Mouse (Mus musculus): Measurements from ENCODE around the gene Npas3. TPM values are rescaled to one million over a fixed set of nuclear protein-coding genes. Genes with fewer than 3 reads are reported as not detected.

Npas3 gene
- polyA plus RNA-seq, 1 experiment from 2014 or later = 4.1 TPM

DNA sequence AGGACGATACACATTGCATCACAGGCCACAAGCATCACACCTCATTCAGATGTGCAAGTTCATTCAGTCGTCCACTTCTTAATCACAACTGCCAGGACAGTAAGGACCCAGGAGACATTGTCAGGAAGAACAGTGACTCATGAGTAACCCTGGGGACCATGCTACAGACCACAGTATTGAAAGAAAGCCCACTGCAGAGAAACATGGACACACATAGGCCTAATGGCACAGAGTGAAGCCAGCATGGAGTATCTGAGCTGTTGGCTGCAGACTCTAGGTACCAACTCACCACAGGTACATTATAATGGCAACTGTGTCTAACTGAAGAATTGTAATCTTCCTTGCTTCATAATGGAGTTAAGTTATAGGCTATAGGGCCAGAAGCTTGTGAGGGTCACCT lies 561.6 kb downstream of the Npas3 start:
- no peaks in the 10 kb centered on the region for H3K9me3 ChIP-seq (replicated peaks)
- H3K27me3 ChIP-seq = no peaks in the 10 kb centered on the region
- H3K4me1 ChIP-seq = no peaks in the 10 kb centered on the region
- H3K9ac ChIP-seq = no peak overlapping the region
- no peak overlapping the region for H3K4me3 ChIP-seq (replicated peaks)
- no peak overlapping the region for H3K27ac ChIP-seq (replicated peaks)
- H3K4me2 ChIP-seq (replicated peaks) = no peak overlapping the region
- no peak for ATAC-seq (ENCODE audit: insufficient number of reproducible peaks, low FRiP score, low TSS enrichment, low read depth)
- 94% methylated on average over 2 of the region's 2 CpGs for WGBS
- H3K36me3 ChIP-seq = no peaks in the 10 kb centered on the region

DNA sequence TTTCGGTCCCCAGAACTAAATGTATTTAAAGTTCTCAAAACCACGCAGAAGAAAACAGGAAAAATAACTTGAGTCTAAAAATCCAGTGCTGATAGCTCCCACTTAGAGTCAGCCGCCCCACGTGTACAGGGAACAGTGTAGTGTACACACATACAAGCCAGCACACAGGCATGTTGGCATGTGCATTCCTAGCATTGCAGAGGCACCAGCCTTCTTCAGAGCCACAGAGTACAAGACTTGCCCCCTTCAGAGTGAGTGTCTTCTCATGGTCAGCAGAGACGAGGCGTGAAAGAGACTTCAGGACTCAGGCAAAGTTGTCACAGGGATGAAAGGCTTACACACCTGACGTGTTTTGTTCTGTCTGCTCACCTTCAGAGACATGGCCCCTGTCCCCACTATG lies 565.8 kb downstream of the Npas3 start:
- Histone ChIP-seq H3K4me2 (replicated peaks) (no peak overlapping the region), H3K9ac (no peak overlapping the region), H3K36me3 (no peaks in the 10 kb centered on the region), H3K4me1 (no peaks in the 10 kb centered on the region), H3K27me3 (no peaks in the 10 kb centered on the region), H3K4me3 (replicated peaks) (no peak overlapping the region), H3K9me3 (replicated peaks) (no peaks in the 10 kb centered on the region), H3K27ac (replicated peaks) (no peak overlapping the region)
- 77% methylated on average over 7 of the region's 7 CpGs for WGBS
- no peak for ATAC-seq (ENCODE audit: insufficient number of reproducible peaks, low FRiP score, low TSS enrichment, low read depth)

DNA sequence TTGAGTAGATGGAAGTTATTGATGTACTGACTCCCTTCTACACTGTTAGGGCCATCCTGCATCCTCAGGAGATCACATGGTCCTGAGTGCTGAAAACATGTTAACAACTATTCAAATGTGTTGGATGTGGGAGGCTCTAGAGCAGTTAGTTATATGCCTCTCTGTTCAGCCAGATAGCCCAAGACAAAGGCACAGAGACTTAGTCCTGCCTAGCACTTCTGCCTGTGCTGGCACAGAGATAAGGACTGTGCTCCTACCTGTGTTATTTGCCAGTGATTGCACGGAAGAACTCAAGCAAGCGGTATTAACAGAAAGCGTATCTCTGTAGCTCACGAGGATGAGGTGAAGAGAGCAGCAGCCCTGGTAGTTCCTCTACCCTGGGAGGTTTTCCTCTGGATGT lies 571.5 kb downstream of the Npas3 start:
- Histone ChIP-seq H3K4me2 (replicated peaks) (no peak overlapping the region), H3K9ac (no peak overlapping the region), H3K4me3 (replicated peaks) (no peak overlapping the region), H3K27me3 (no peaks in the 10 kb centered on the region), H3K36me3 (no peaks in the 10 kb centered on the region), H3K9me3 (replicated peaks) (no peaks in the 10 kb centered on the region), H3K27ac (replicated peaks) (no peak overlapping the region), H3K4me1 (no peaks in the 10 kb centered on the region)
- WGBS = 93% methylated on average over 4 of the region's 4 CpGs
- ATAC-seq (ENCODE audit: insufficient number of reproducible peaks, low FRiP score, low TSS enrichment, low read depth) = no peak

DNA sequence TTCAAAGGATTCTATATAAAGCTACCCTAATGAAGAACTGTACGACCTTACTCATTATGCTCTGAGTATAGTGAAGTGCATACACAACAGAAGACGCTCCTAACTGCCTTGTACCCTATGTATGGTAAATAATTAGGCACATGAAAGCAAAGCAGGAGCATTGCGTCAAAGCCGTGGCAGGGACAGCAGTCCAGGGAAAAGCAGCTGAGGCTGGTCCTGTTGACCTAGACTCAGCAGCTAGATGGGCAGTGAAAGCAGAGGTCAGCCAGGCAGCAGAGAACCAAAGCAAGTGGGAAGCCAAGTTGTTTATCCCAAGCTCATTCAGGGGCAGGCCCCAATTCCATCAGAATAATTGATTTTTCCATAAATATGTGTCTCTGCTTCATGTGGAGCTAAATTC lies 574.4 kb downstream of the Npas3 start:
- no peak overlapping the region for H3K4me3 ChIP-seq (replicated peaks)
- no peak overlapping the region for H3K4me2 ChIP-seq (replicated peaks)
- no peak overlapping the region for H3K27ac ChIP-seq (replicated peaks)
- no peaks in the 10 kb centered on the region for H3K27me3 ChIP-seq
- WGBS = 71% methylated on average over 4 of the region's 4 CpGs
- ATAC-seq (ENCODE audit: insufficient number of reproducible peaks, low FRiP score, low TSS enrichment, low read depth) = no peak
- no peak overlapping the region for H3K9ac ChIP-seq
- no peaks in the 10 kb centered on the region for H3K9me3 ChIP-seq (replicated peaks)
- H3K36me3 ChIP-seq = no peaks in the 10 kb centered on the region
- peaks cover 8% of the 10 kb centered on the region; the same call in 1 of the 2 replicates for H3K4me1 ChIP-seq

DNA sequence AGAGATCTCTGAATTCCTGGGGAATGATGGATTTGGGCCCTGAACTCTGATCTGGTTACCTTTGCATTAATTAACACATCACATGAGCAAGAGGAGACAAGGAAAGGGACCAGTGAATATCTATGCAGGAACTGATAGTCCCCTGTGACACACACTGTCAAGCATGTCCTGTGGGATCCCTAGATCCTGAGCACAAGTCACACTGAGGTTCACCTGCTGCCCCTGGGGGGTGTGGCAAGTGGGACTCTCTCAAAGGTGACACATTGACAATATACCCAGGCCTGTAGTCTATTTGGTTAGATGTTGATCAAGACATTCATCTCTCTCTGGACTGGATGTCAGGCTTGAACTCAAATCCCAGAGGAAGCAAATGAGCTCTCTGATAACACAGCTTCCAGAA lies 576.8 kb downstream of the Npas3 start:
- no peak overlapping the region for H3K9ac ChIP-seq
- no peak overlapping the region for H3K4me3 ChIP-seq (replicated peaks)
- ATAC-seq (ENCODE audit: insufficient number of reproducible peaks, low FRiP score, low TSS enrichment, low read depth) = no peak
- no peaks in the 10 kb centered on the region for H3K27me3 ChIP-seq
- no peak overlapping the region for H3K27ac ChIP-seq (replicated peaks)
- H3K4me2 ChIP-seq (replicated peaks) = no peak overlapping the region
- no peaks in the 10 kb centered on the region for H3K9me3 ChIP-seq (replicated peaks)
- peaks cover 8% of the 10 kb centered on the region; the same call in 1 of the 2 replicates for H3K4me1 ChIP-seq
- H3K36me3 ChIP-seq = no peaks in the 10 kb centered on the region

DNA sequence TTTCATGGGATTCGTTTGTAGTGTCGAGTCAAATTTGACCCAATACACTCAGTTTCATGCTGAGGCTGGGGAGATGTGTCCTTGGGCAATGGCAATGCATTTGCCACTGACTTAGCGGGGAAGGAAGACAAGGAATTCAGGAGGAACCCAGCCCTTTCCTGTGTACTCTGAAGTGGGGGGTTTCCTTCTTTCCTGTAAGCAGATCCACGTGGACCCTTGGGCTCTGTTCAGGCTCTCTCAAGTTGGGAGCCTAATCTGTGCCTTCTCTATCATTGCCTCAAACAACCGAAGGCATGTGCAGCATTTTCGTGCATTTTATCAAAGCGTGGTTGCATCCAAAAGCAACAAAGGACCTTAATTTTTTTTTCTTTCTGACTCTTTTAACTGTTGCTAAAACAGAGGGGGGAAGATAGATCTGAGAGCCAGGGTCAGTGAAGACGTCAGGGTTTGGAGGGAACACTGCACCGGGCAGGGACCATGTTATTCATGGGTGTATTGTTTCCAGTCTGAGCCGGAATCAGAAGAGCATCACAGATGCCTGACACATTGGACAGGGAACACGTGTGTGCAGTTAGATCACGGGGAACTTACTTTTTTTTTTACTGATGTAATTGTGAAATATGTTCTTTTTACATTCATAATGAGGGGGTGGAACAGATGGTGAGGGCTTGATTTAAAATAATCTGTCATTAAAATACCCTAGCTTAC lies 577.6 kb downstream of the Npas3 start:
- Histone ChIP-seq H3K4me1 (peaks cover 8% of the 10 kb centered on the region; the same call in 1 of the 2 replicates), H3K9me3 (replicated peaks) (no peaks in the 10 kb centered on the region), H3K36me3 (no peaks in the 10 kb centered on the region), H3K4me3 (replicated peaks) (no peak overlapping the region), H3K9ac (no peak overlapping the region), H3K4me2 (replicated peaks) (no peak overlapping the region), H3K27ac (replicated peaks) (peak overlapping the region; percentile 0; the same call in 1 of the 2 replicates), H3K27me3 (no peaks in the 10 kb centered on the region)
- peak; percentile 60; the same call in 1 of the 2 replicates for ATAC-seq (ENCODE audit: insufficient number of reproducible peaks, low FRiP score, low TSS enrichment, low read depth)
- 25% methylated on average over 12 of the region's 12 CpGs for WGBS

DNA sequence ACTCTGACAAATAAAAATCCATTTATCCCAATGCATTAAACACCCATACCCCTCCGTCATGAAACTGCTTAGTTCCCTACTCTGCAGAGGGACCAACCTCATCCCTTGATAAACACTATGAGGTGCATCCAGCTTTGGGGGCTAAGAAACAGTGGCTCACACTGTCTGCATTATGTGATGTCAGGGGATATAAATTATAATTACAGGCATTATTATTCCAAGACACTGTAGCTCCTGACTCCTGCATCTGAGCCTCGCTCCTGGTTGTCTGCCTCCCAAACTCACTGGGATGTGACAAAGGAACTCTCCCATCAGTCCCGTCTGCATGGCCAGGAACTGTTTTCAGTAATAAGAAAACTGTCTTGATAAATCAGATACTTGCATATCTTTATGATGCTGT lies 578.3 kb downstream of the Npas3 start:
- Histone ChIP-seq H3K27ac (replicated peaks) (no peak overlapping the region), H3K27me3 (no peaks in the 10 kb centered on the region), H3K9ac (no peak overlapping the region), H3K4me2 (replicated peaks) (no peak overlapping the region), H3K4me1 (peaks cover 10% of the 10 kb centered on the region; the same call in 1 of the 2 replicates), H3K36me3 (no peaks in the 10 kb centered on the region), H3K4me3 (replicated peaks) (no peak overlapping the region), H3K9me3 (replicated peaks) (no peaks in the 10 kb centered on the region)
- 46% methylated on average over 3 of the region's 3 CpGs for WGBS
- no peak for ATAC-seq (ENCODE audit: insufficient number of reproducible peaks, low FRiP score, low TSS enrichment, low read depth)

DNA sequence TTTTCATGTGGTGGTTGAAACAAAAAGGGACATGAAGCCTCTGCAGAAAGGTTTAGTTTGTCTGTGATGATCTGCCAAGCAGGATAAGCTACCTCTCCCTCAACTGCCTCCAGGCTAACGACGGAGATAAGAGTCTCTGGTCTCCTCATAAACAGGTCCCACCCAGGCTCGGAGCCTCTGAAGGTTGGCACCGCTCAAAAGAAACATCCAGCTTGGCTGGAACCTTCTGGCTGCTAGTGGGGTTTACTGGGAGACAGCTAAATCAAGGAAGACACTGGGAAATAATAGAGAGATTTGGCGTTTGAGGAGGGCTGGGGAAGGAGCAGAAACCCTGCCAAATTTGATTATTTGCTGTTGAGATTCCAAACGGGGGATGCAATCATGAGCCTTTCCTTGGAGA lies 584.1 kb downstream of the Npas3 start:
- H3K9me3 ChIP-seq (replicated peaks) = no peaks in the 10 kb centered on the region
- peak overlapping the region; percentile 55 for H3K27ac ChIP-seq (replicated peaks)
- ATAC-seq (ENCODE audit: insufficient number of reproducible peaks, low FRiP score, low TSS enrichment, low read depth) = no peak; the same call in 1 of the 2 replicates
- H3K4me2 ChIP-seq (replicated peaks) = no peak overlapping the region
- no peak overlapping the region for H3K4me3 ChIP-seq (replicated peaks)
- no peaks in the 10 kb centered on the region for H3K27me3 ChIP-seq
- H3K9ac ChIP-seq = no peak overlapping the region
- peaks cover 24% of the 10 kb centered on the region for H3K4me1 ChIP-seq
- WGBS = 28% methylated on average over 6 of the region's 6 CpGs
- no peaks in the 10 kb centered on the region for H3K36me3 ChIP-seq

DNA sequence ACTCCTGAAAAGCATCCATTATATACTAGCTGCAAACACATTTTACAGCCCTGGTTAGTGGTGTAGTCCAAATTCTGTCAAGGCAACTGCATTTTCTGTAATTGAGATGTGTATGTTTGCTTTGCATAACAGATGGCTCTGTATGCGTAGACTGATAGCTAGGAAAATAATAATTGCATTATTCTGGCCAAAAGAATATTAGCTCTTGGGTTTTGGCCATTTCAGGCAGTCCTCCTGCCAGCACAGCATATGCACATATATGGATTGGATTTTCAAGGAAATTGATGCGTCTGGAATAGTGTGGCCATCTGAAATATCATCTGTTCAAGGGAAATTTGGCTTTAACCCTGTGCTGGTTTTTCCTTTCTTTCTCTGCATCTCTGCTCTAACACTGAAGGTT lies 584.9 kb downstream of the Npas3 start:
- no peak overlapping the region for H3K4me2 ChIP-seq (replicated peaks)
- no peak overlapping the region for H3K9ac ChIP-seq
- no peaks in the 10 kb centered on the region for H3K9me3 ChIP-seq (replicated peaks)
- no peak overlapping the region for H3K4me3 ChIP-seq (replicated peaks)
- no peaks in the 10 kb centered on the region for H3K36me3 ChIP-seq
- WGBS = 46% methylated on average over 2 of the region's 2 CpGs
- H3K27me3 ChIP-seq = no peaks in the 10 kb centered on the region
- H3K27ac ChIP-seq (replicated peaks) = peak overlapping the region; percentile 55
- peak; percentile 72; the same call in 1 of the 2 replicates for ATAC-seq (ENCODE audit: insufficient number of reproducible peaks, low FRiP score, low TSS enrichment, low read depth)
- peaks cover 26% of the 10 kb centered on the region for H3K4me1 ChIP-seq

DNA sequence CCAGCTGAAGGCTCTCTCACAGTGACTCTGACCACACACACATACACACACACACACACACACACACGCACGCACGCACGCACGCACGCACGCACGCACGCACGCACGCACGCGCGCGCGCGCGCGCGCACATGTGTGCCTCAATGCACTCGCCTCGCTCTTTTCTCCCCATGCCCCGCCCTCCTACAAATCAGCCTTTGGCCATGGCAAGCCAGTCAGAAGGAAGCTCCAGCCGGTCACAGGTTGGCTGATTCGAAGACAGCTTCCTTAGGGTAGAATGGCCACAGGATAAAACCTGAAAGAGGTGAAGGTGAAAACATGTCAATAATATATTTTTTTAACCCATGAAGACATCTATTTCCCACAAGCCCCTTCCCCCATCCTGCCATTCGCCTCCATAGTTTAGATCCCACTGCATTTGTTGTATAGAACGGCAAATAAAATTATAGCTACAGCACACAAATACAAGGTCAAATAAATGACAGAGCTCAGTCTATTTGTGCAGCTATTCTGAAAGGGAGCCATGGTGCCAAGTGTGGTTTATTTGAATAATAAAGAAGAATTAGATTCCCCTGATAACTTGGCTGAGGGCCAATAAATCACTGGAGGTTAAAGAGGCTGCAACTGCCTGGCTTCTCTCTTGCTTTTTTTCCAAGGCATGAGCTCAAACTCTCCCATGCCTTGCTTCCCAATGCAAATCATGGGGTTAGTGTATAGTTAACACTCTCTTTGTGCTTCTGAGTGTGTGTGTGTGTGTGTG lies 587.7 kb downstream of the Npas3 start:
- H3K4me3 ChIP-seq (replicated peaks) = no peak overlapping the region
- H3K36me3 ChIP-seq = no peaks in the 10 kb centered on the region
- no peak overlapping the region for H3K9ac ChIP-seq
- H3K27me3 ChIP-seq = no peaks in the 10 kb centered on the region
- 80% methylated on average over 27 of the region's 27 CpGs for WGBS
- no peak overlapping the region for H3K4me2 ChIP-seq (replicated peaks)
- H3K9me3 ChIP-seq (replicated peaks) = no peaks in the 10 kb centered on the region
- ATAC-seq (ENCODE audit: insufficient number of reproducible peaks, low FRiP score, low TSS enrichment, low read depth) = no peak
- peaks cover 29% of the 10 kb centered on the region for H3K4me1 ChIP-seq
- no peak overlapping the region for H3K27ac ChIP-seq (replicated peaks)

DNA sequence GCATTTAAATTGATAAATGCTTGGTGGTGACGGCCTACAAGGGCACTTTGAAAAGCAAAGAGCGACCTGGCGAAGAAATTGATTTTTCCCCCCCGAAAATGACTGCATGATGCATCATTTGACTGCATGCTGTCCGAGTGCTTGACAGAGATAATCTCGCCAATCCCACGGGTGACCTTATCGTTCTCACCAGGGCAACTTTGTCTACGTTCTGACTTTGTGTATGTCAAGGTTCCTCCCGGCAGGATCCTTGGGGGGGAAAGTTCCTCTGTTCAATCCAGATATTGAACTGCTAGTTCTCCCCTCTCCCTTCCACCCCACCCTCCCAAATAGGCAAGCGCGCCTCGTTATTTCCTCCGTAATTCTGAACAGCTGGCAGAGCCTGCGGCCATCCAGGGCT lies 588.9 kb downstream of the Npas3 start:
- no peaks in the 10 kb centered on the region for H3K27me3 ChIP-seq
- no peak for ATAC-seq (ENCODE audit: insufficient number of reproducible peaks, low FRiP score, low TSS enrichment, low read depth)
- no peak overlapping the region for H3K4me3 ChIP-seq (replicated peaks)
- H3K4me1 ChIP-seq = peaks cover 25% of the 10 kb centered on the region
- no peak overlapping the region for H3K27ac ChIP-seq (replicated peaks)
- 71% methylated on average over 15 of the region's 15 CpGs for WGBS
- H3K9me3 ChIP-seq (replicated peaks) = no peaks in the 10 kb centered on the region
- no peak overlapping the region for H3K9ac ChIP-seq
- no peaks in the 10 kb centered on the region for H3K36me3 ChIP-seq
- H3K4me2 ChIP-seq (replicated peaks) = no peak overlapping the region
